Mouse (Mus musculus) frontal cortex, postnatal 36 days (tissue): Measurements from ENCODE around the gene Vps37b.

Experiments used
- DNase-seq, 2 experiments: peaks; one replicate each; pipeline ENCODE4 v3.0.0; 2022; ENCODE audit warnings: low spot score in 2 of 2

The Vps37b gene

GRCm38 (mm10) chr5:124024677-124025076 lies 7.4 kb downstream of the Vps37b start:
- DNase-seq = no peak

GRCm38 (mm10) chr5:124022365-124022764 lies 9.7 kb downstream of the Vps37b start:
- no peak for DNase-seq

GRCm38 (mm10) chr5:124021701-124022100 lies 10.4 kb downstream of the Vps37b start:
- no peak for DNase-seq

- DNase-seq = no peak
These were observed 10.9 kb downstream of the Vps37b start for GRCm38 (mm10) chr5:124021148-124021547.

GRCm38 (mm10) chr5:124019348-124020216 lies 12.5 kb downstream of the Vps37b start:
- DNase-seq = peak; percentile 89 to 94

- no peak for DNase-seq
These were observed 13.4 kb downstream of the Vps37b start for GRCm38 (mm10) chr5:124018651-124019050.

- no peak for DNase-seq
These were observed 14.1 kb downstream of the Vps37b start for GRCm38 (mm10) chr5:124017941-124018340.

GRCm38 (mm10) chr5:124016291-124016821 lies 15.7 kb downstream of the Vps37b start:
- DNase-seq = no peak

- DNase-seq = no peak
These were observed 16.3 kb downstream of the Vps37b start for GRCm38 (mm10) chr5:124015727-124016126.

- DNase-seq = no peak
These were observed 17.2 kb downstream of the Vps37b start for GRCm38 (mm10) chr5:124014791-124015251.

- no peak for DNase-seq
These were observed 17.9 kb downstream of the Vps37b start for GRCm38 (mm10) chr5:124014180-124014579.

- no peak for DNase-seq
These were observed 18.3 kb downstream of the Vps37b start for GRCm38 (mm10) chr5:124013747-124014146.

- DNase-seq = no peak
These were observed 19.2 kb downstream of the Vps37b start for GRCm38 (mm10) chr5:124012885-124013284.

GRCm38 (mm10) chr5:124011927-124012326 lies 20.1 kb downstream of the Vps37b start:
- no peak for DNase-seq

GRCm38 (mm10) chr5:124010910-124011655 lies 21.0 kb downstream of the Vps37b start:
- DNase-seq = no peak

GRCm38 (mm10) chr5:124010077-124010476 lies 22.0 kb downstream of the Vps37b start:
- no peak for DNase-seq

- DNase-seq = no peak
These were observed 25.1 kb downstream of the Vps37b start for GRCm38 (mm10) chr5:124006891-124007491.

- DNase-seq = no peak
These were observed 25.8 kb downstream of the Vps37b start for GRCm38 (mm10) chr5:124006082-124006873.

- no peak for DNase-seq
These were observed 26.5 kb downstream of the Vps37b start for GRCm38 (mm10) chr5:124005591-124005990.

- no peak for DNase-seq
These were observed 26.9 kb downstream of the Vps37b start for GRCm38 (mm10) chr5:124005151-124005500.
